Mouse (Mus musculus) MEL (cell line): ENCODE data around the gene Gm11084.

Experiments used
- CTCF ChIP-seq, 3 experiments: IDR thresholded peaks in 2 of 3; conservative IDR thresholded peaks in 1 of 3; 2 replicates each; pipeline ENCODE4 v1.5.1; 2011 to 2012; ENCODE audit warnings: low read length in 3 of 3, low read depth in 2 of 3, mild to moderate bottlenecking in 2 of 3, improper control_type of control experiment in 1 of 3, inconsistent platforms in 1 of 3, mixed read lengths in 1 of 3, moderate library complexity in 1 of 3; ENCODE audit not compliant: control insufficient read depth in 1 of 3, insufficient read depth in 1 of 3, poor library complexity in 1 of 3, severe bottlenecking in 1 of 3
- EP300 ChIP-seq, 2 experiments: IDR thresholded peaks; 2 replicates each; pipeline ENCODE4 v1.6.1; 2011; ENCODE audit warnings: improper control_type of control experiment in 2 of 2, low read length in 2 of 2, low read depth in 1 of 2, mild to moderate bottlenecking in 1 of 2
- GATA1 ChIP-seq: IDR thresholded peaks from 2 replicates; pipeline ENCODE4 v1.6.1; 2011; ENCODE audit warnings: low read depth, low read length, improper control_type of control experiment
- HCFC1 ChIP-seq: IDR thresholded peaks from 2 replicates; pipeline ENCODE4 v1.6.1; 2012; ENCODE audit warnings: low read depth, mild to moderate bottlenecking, inconsistent platforms, low read length, improper control_type of control experiment, moderate library complexity
- MEF2A ChIP-seq: IDR thresholded peaks from 2 replicates; pipeline ENCODE4 v1.6.1; 2014; ENCODE audit warnings: low read depth, mild to moderate bottlenecking, inconsistent platforms, low read length, improper control_type of control experiment; ENCODE audit not compliant: poor library complexity, insufficient replicate concordance, severe bottlenecking; ENCODE audit errors: extremely low read depth
- NRF1 ChIP-seq: IDR thresholded peaks from 2 replicates; pipeline ENCODE4 v1.6.1; 2014; ENCODE audit warnings: low read depth, mild to moderate bottlenecking, inconsistent platforms, low read length, improper control_type of control experiment, moderate library complexity; ENCODE audit not compliant: poor library complexity, insufficient read depth, severe bottlenecking
- POLR2A ChIP-seq, 2 experiments: IDR thresholded peaks; 2 replicates each; pipeline ENCODE4 v1.6.1; 2011 to 2012; ENCODE audit warnings: low read length in 2 of 2, mild to moderate bottlenecking in 2 of 2, control low read depth in 1 of 2, improper control_type of control experiment in 1 of 2, low read depth in 1 of 2, moderate library complexity in 1 of 2; ENCODE audit not compliant: control insufficient read depth in 1 of 2, insufficient read depth in 1 of 2, poor library complexity in 1 of 2
- ZC3H11A ChIP-seq: IDR thresholded peaks from 2 replicates; pipeline ENCODE4 v1.6.1; 2012; ENCODE audit warnings: low read depth, mild to moderate bottlenecking, inconsistent platforms, low read length, improper control_type of control experiment
- ZNF384 ChIP-seq: IDR thresholded peaks from 2 replicates; pipeline ENCODE4 v1.6.1; 2012; ENCODE audit warnings: low read depth, mild to moderate bottlenecking, inconsistent platforms, low read length, improper control_type of control experiment

DNA sequence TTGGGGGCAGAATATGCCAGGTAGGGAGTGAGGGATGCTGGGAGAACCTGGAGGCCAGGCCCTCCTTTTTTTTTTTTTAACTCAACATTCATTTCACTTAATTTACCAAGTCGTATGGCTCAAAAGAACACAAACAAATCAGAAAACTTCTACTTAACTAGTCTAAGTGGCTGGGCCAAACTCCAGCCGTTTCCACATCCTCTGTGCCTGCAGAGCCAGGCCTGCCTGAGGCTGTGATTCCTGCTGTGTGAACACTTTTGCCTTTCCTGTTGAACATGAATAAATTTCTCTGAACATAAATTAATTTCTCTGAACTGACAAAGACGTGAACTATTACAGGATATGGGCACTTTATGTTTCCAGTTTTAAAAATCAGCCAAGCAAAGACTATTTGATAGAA, 40.6 kb upstream of the Gm11084 start:
- TF ChIP-seq CTCF (IDR thresholded peaks at IDR 0.05 in 2 of 3, conservative IDR thresholded peaks at IDR 0.05 in 1 of 3; ENCODE audit: control insufficient read depth in 1 of 3, insufficient read depth in 1 of 3, low read depth in 2 of 3, low read length in 3 of 3, poor library complexity in 1 of 3, severe bottlenecking in 1 of 3) (no peak), POLR2A (IDR thresholded peaks at IDR 0.05; ENCODE audit: control insufficient read depth in 1 of 2, insufficient read depth in 1 of 2, low read depth in 1 of 2, low read length in 2 of 2, poor library complexity in 1 of 2) (no peak), MEF2A (no peak), EP300 (IDR thresholded peaks at IDR 0.05; ENCODE audit: low read depth in 1 of 2, low read length in 2 of 2) (no peak), NRF1 (no peak), ZNF384 (no peak), GATA1 (no peak), ZC3H11A (no peak), HCFC1 (no peak)
